Mouse (Mus musculus): ENCODE results near the gene Hcn2.

GRCm38 (mm10) chr10:79689178-79689577, 27.3 kb upstream of the Hcn2 start:
- TF ChIP-seq CTCF (IDR thresholded peaks at IDR 0.05; ENCODE audit: low read depth) (no peak), EP300 (optimal IDR thresholded peaks at IDR 0.05) (no peak)

Measured in stomach, postnatal 0 days (tissue).